Mouse (Mus musculus): Measurements from ENCODE around the gene Rnf25. TPM values are rescaled to one million over a fixed set of nuclear protein-coding genes. Genes with fewer than 3 reads are reported as not detected.

The Rnf25 gene
- total and polyA plus RNA-seq, 3 experiments, result 32.4 to 49.7 TPM; not detected in 1

- TF ChIP-seq NRF1 (IDR thresholded peaks at IDR 0.05; ENCODE audit: insufficient read depth, low read depth, low read length, poor library complexity, severe bottlenecking) (no peak), HCFC1 (IDR thresholded peaks at IDR 0.05; ENCODE audit: low read depth, low read length) (peak; percentile 49; the same call in 1 of the 2 replicates), RCOR1 (IDR thresholded peaks at IDR 0.05; ENCODE audit: low read depth, low read length) (peak; percentile 56; the same call in 1 of the 2 replicates), ETS1 (IDR thresholded peaks at IDR 0.05; ENCODE audit: low read depth, low read length) (peak; percentile 76), MAX (IDR thresholded peaks at IDR 0.05; ENCODE audit: low read length) (0 out of 2 replicates have a peak, but pooled peaks have one; percentile 15), BHLHE40 (IDR thresholded peaks at IDR 0.05; ENCODE audit: borderline replicate concordance, low read depth, low read length) (no peak), ZC3H11A (IDR thresholded peaks at IDR 0.05; ENCODE audit: low read depth, low read length) (no peak), CHD1 (IDR thresholded peaks at IDR 0.05; ENCODE audit: low read depth, low read length) (no peak), POLR2AphosphoS5 (IDR thresholded peaks at IDR 0.05; ENCODE audit: borderline replicate concordance, low read depth, low read length) (no peak), TCF12 (IDR thresholded peaks at IDR 0.05; ENCODE audit: low read depth, low read length) (peak; percentile 97), POLR2A (IDR thresholded peaks at IDR 0.05; ENCODE audit: control insufficient read depth in 1 of 2, insufficient read depth in 1 of 2, low read depth in 1 of 2, low read length in 2 of 2, poor library complexity in 1 of 2) (no peak), USF1 (IDR thresholded peaks at IDR 0.05; ENCODE audit: low read depth, low read length) (no peak), ZMIZ1 (IDR thresholded peaks at IDR 0.05; ENCODE audit: low read depth, low read length) (no peak), UBTF (IDR thresholded peaks at IDR 0.05; ENCODE audit: borderline replicate concordance, insufficient read depth, low read depth, low read length) (no peak)
Measured at GRCm38 (mm10) chr1:74584616-74585398, 16.4 kb downstream of the Rnf25 start (continued).

GRCm38 (mm10) chr1:74582621-74583020 is 18.6 kb downstream of the Rnf25 start:
- peaks cover 17 to 30% of the 10 kb centered on the region in 2 experiments for H3K4me1 ChIP-seq (ENCODE audit: control insufficient read depth in 1 of 2, insufficient read depth in 2 of 2, low read length in 2 of 2)
- TF ChIP-seq MAFK (IDR thresholded peaks at IDR 0.05; ENCODE audit: borderline replicate concordance, low read depth, low read length) (no peak), NELFE (IDR thresholded peaks at IDR 0.05; ENCODE audit: low read depth, low read length) (no peak), MAX (IDR thresholded peaks at IDR 0.05; ENCODE audit: low read length) (no peak), MAZ (IDR thresholded peaks at IDR 0.05; ENCODE audit: low read depth, low read length) (no peak), MYB (IDR thresholded peaks at IDR 0.05; ENCODE audit: low read depth, low read length) (no peak), POLR2AphosphoS5 (IDR thresholded peaks at IDR 0.05; ENCODE audit: borderline replicate concordance, low read depth, low read length) (no peak), TBP (IDR thresholded peaks at IDR 0.05; ENCODE audit: low read depth, low read length) (no peak), RAD21 (IDR thresholded peaks at IDR 0.05; ENCODE audit: low read depth, low read length) (no peak), MXI1 (IDR thresholded peaks at IDR 0.05; ENCODE audit: low read depth, low read length) (no peak), NRF1 (IDR thresholded peaks at IDR 0.05; ENCODE audit: insufficient read depth, low read depth, low read length, poor library complexity, severe bottlenecking) (no peak), MEF2A (IDR thresholded peaks at IDR 0.05; ENCODE audit: extremely low read depth, insufficient replicate concordance, low read depth, low read length, poor library complexity, severe bottlenecking) (no peak), GABPA (IDR thresholded peaks at IDR 0.05; ENCODE audit: low read depth, low read length) (no peak), E2F4 (IDR thresholded peaks at IDR 0.05; ENCODE audit: borderline replicate concordance, low read depth, low read length) (no peak), CHD2 (IDR thresholded peaks at IDR 0.05; ENCODE audit: low read length) (no peak), ELF1 (IDR thresholded peaks at IDR 0.05; ENCODE audit: low read depth, low read length) (no peak), TCF12 (IDR thresholded peaks at IDR 0.05; ENCODE audit: low read depth, low read length) (no peak), ETS1 (IDR thresholded peaks at IDR 0.05; ENCODE audit: low read depth, low read length) (no peak)
- DNase-seq (ENCODE audit: low read depth, low spot score), result no peak
- no peaks in the 10 kb centered on the region for H3K27me3 ChIP-seq (ENCODE audit: control insufficient read depth in 1 of 2, insufficient read depth in 2 of 2, low read length in 2 of 2)
- H3K27ac ChIP-seq (ENCODE audit: control insufficient read depth, low read depth, low read length), result no peak overlapping the region
- H3K4me3 ChIP-seq (ENCODE audit: control insufficient read depth in 1 of 2, insufficient read depth in 1 of 2, low read depth in 2 of 2, low read length in 2 of 2), result no peak overlapping the region
- peaks cover 37 to 39% of the 10 kb centered on the region in 2 experiments for H3K36me3 ChIP-seq (ENCODE audit: control insufficient read depth in 1 of 2, insufficient read depth in 2 of 2, low read length in 2 of 2)
- no peak overlapping the region for H3K9ac ChIP-seq (ENCODE audit: control insufficient read depth, low read depth, low read length, poor library complexity, severe bottlenecking)
- no peaks in the 10 kb centered on the region for H3K9me3 ChIP-seq (replicated peaks; ENCODE audit: insufficient read depth, low read length)
- H3K79me2 ChIP-seq (ENCODE audit: control insufficient read depth, insufficient read depth, low read length, poor library complexity), result peaks cover 32% of the 10 kb centered on the region
